Mouse (Mus musculus): ENCODE results near the gene Lgals4. TPM values are rescaled to one million over a fixed set of nuclear protein-coding genes. Genes with fewer than 3 reads are reported as not detected.
A peak's percentile ranks its signal among the peaks of the same experiment; 100 is the strongest.

Lgals4 gene
- polyA plus RNA-seq, 1 experiment from 2014 or later, result 8.2 TPM

GRCm38 (mm10) chr7:28795832-28796231 is 37.8 kb upstream of the Lgals4 start:
- Histone ChIP-seq H3K4me3 (peak overlapping the region; percentile 9), H3K4me1 (replicated peaks) (peaks cover 7% of the 10 kb centered on the region), H3K4me2 (peak overlapping the region; percentile 60), H3K27me3 (no peaks in the 10 kb centered on the region), H3K36me3 (no peaks in the 10 kb centered on the region), H3K27ac (peak overlapping the region; percentile 45), H3K9ac (no peak overlapping the region), H3K9me3 (replicated peaks) (no peaks in the 10 kb centered on the region)
- WGBS, result 63% methylated on average over 15 of the region's 15 CpGs
- ATAC-seq (replicated peaks; ENCODE audit: insufficient number of reproducible peaks, insufficient read depth, low FRiP score, low read depth), result no peak

GRCm38 (mm10) chr7:28796562-28796975 is 37.1 kb upstream of the Lgals4 start:
- H3K27me3 ChIP-seq, result no peaks in the 10 kb centered on the region
- H3K4me1 ChIP-seq (replicated peaks), result peaks cover 9% of the 10 kb centered on the region
- no peaks in the 10 kb centered on the region for H3K36me3 ChIP-seq
- peak; percentile 38 for ATAC-seq (replicated peaks; ENCODE audit: insufficient number of reproducible peaks, insufficient read depth, low FRiP score, low read depth)
- peak overlapping the region; percentile 60 for H3K4me2 ChIP-seq
- H3K9ac ChIP-seq, result peak overlapping the region; percentile 43
- no peaks in the 10 kb centered on the region for H3K9me3 ChIP-seq (replicated peaks)
- H3K27ac ChIP-seq, result peak overlapping the region; percentile 45
- peak overlapping the region; percentile 9 for H3K4me3 ChIP-seq
- WGBS, result 12% methylated on average over 32 of the region's 32 CpGs

GRCm38 (mm10) chr7:28799994-28800393 is 33.7 kb upstream of the Lgals4 start:
- no peak for ATAC-seq (replicated peaks; ENCODE audit: insufficient number of reproducible peaks, insufficient read depth, low FRiP score, low read depth)
- no peak overlapping the region for H3K4me2 ChIP-seq
- no peaks in the 10 kb centered on the region for H3K27me3 ChIP-seq
- no peak overlapping the region for H3K27ac ChIP-seq
- H3K4me3 ChIP-seq, result no peak overlapping the region
- peaks cover 35% of the 10 kb centered on the region for H3K4me1 ChIP-seq (replicated peaks)
- H3K36me3 ChIP-seq, result no peaks in the 10 kb centered on the region
- no peak overlapping the region for H3K9ac ChIP-seq
- 88% methylated on average over 9 of the region's 9 CpGs for WGBS
- no peaks in the 10 kb centered on the region for H3K9me3 ChIP-seq (replicated peaks)

- Histone ChIP-seq H3K36me3 (no peaks in the 10 kb centered on the region), H3K27ac (peak overlapping the region; percentile 92), H3K4me3 (no peak overlapping the region), H3K9me3 (replicated peaks) (no peaks in the 10 kb centered on the region), H3K27me3 (no peaks in the 10 kb centered on the region), H3K4me2 (no peak overlapping the region), H3K4me1 (replicated peaks) (peaks cover 35% of the 10 kb centered on the region), H3K9ac (no peak overlapping the region)
- WGBS, result 63% methylated on average over 3 of the region's 3 CpGs
- no peak for ATAC-seq (replicated peaks; ENCODE audit: insufficient number of reproducible peaks, insufficient read depth, low FRiP score, low read depth)
Observed at GRCm38 (mm10) chr7:28801451-28801850, 32.2 kb upstream of the Lgals4 start.

DNA sequence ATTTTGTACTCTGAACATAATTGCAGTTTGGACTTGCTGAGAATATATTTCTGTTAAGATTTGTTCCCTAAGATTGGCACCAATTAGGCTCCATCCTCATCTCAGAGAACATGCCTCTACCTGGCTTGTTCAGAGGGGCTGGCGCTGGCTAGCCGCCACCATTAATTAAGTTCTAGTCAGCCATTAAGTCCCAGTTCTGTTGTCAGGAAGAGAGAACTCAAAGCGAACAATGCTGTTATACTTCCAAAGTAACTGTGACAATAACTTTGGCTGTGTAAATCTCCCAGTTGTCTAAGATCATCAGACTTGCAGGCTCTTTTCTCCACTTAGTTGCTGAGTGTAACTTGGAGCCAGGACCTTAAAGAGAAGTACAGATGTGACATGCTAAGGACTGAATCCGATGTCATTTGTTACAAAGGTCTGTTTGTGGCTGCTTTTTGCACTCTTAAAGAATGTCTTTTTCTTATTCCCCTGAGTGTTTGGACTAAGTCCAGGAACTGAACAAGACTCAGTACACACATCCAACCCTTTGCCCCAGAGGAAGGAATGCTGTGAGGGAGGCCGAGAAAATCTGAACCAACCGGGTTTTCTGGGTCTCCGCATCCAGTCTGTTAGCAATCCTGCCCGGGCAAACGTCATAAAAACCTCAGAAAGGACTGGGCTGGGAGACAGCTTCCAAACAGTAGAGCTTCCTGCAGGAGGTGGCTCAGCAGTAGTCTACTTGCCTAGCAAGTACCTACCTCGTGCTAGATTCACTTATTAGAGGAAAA is 31.6 kb upstream of the Lgals4 start:
- 28% methylated on average over 10 of the region's 10 CpGs for WGBS
- ATAC-seq (replicated peaks; ENCODE audit: insufficient number of reproducible peaks, insufficient read depth, low FRiP score, low read depth), result peak; percentile 45; the same call in 1 of the 2 replicates
- H3K36me3 ChIP-seq, result no peaks in the 10 kb centered on the region
- H3K4me3 ChIP-seq, result no peak overlapping the region; the same call in 1 of the 2 replicates
- peaks cover 29% of the 10 kb centered on the region for H3K4me1 ChIP-seq (replicated peaks)
- H3K27ac ChIP-seq, result peak overlapping the region; percentile 92
- no peaks in the 10 kb centered on the region for H3K27me3 ChIP-seq
- no peaks in the 10 kb centered on the region for H3K9me3 ChIP-seq (replicated peaks)
- H3K9ac ChIP-seq, result 0 out of 2 replicates have a peak overlapping the region, but pooled peaks have one; percentile 25
- peak overlapping the region; percentile 36 for H3K4me2 ChIP-seq

DNA sequence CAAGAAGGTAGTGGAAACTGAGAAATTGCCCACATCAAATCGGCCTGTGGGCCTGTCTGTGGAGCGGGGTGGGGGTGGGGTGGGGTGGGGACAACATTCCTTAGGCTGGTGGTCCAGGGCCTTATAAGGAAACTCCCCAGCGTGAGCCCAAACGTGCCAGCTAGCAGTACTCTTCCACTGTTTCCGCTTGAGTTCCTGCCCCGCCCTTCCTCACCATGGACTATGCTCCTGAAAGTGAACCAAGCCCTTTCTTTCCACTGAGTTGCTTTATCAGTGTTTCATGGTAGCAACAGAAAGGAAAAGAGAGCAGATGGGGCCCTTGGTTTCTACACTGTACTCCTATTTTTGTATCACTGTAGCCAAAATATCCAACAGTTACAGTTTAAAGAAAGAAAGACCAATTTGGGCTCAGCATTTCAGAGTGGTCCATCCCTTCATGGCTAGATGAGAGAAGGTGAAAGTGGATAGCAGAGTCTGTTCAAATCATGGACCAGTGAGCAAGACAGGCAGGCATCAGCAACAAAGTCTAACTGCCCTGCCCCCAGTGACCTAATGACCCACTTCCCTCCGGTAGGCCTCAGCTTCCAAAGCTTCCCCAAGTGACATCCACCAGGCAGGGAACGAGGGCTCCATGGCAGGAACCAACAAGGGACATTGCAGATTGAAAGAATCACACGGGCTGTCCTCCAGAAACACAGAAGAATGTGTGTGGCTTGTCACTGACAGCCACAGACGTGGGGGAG is 30.6 kb upstream of the Lgals4 start:
- WGBS, result 14% methylated on average over 10 of the region's 10 CpGs
- Histone ChIP-seq H3K9me3 (replicated peaks) (no peaks in the 10 kb centered on the region), H3K36me3 (no peaks in the 10 kb centered on the region), H3K4me2 (peak overlapping the region; percentile 36), H3K4me1 (replicated peaks) (peaks cover 34% of the 10 kb centered on the region), H3K9ac (no peak overlapping the region), H3K27ac (peak overlapping the region; percentile 92), H3K4me3 (no peak overlapping the region; the same call in 1 of the 2 replicates), H3K27me3 (no peaks in the 10 kb centered on the region)
- ATAC-seq (replicated peaks; ENCODE audit: insufficient number of reproducible peaks, insufficient read depth, low FRiP score, low read depth), result peak; percentile 77

DNA sequence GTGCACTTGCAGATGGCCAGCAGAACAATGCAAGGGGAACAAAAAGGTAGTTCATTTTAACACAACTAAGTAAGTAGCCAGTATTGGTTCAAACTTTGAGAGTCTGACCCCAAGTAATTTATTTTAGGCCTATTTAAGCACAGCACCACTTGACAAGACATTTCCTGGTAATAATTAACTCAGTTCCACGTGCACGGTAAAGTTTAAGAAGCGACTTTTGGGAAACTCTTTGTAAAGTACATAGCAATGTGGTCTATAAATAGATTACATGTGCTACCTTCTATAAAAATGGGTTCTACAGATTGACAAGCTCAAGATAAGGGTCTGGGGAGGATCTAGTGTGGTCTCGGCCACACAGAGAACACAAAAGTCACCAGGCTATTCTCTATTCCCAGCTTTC is 29.9 kb upstream of the Lgals4 start:
- peaks cover 37% of the 10 kb centered on the region for H3K4me1 ChIP-seq (replicated peaks)
- H3K27ac ChIP-seq, result peak overlapping the region; percentile 92
- H3K36me3 ChIP-seq, result no peaks in the 10 kb centered on the region
- no peak overlapping the region for H3K4me2 ChIP-seq
- H3K9ac ChIP-seq, result no peak overlapping the region
- 29% methylated on average over 4 of the region's 4 CpGs for WGBS
- ATAC-seq (replicated peaks; ENCODE audit: insufficient number of reproducible peaks, insufficient read depth, low FRiP score, low read depth), result no peak
- no peak overlapping the region for H3K4me3 ChIP-seq
- H3K9me3 ChIP-seq (replicated peaks), result no peaks in the 10 kb centered on the region
- H3K27me3 ChIP-seq, result no peaks in the 10 kb centered on the region

GRCm38 (mm10) chr7:28806869-28807268 is 26.8 kb upstream of the Lgals4 start:
- peaks cover 34% of the 10 kb centered on the region for H3K4me1 ChIP-seq (replicated peaks)
- no peak overlapping the region for H3K4me3 ChIP-seq
- no peaks in the 10 kb centered on the region for H3K27me3 ChIP-seq
- H3K9me3 ChIP-seq (replicated peaks), result no peaks in the 10 kb centered on the region
- 73% methylated on average over 4 of the region's 4 CpGs for WGBS
- no peak overlapping the region for H3K4me2 ChIP-seq
- no peaks in the 10 kb centered on the region for H3K36me3 ChIP-seq
- no peak for ATAC-seq (replicated peaks; ENCODE audit: insufficient number of reproducible peaks, insufficient read depth, low FRiP score, low read depth)
- no peak overlapping the region for H3K9ac ChIP-seq
- no peak overlapping the region for H3K27ac ChIP-seq

DNA sequence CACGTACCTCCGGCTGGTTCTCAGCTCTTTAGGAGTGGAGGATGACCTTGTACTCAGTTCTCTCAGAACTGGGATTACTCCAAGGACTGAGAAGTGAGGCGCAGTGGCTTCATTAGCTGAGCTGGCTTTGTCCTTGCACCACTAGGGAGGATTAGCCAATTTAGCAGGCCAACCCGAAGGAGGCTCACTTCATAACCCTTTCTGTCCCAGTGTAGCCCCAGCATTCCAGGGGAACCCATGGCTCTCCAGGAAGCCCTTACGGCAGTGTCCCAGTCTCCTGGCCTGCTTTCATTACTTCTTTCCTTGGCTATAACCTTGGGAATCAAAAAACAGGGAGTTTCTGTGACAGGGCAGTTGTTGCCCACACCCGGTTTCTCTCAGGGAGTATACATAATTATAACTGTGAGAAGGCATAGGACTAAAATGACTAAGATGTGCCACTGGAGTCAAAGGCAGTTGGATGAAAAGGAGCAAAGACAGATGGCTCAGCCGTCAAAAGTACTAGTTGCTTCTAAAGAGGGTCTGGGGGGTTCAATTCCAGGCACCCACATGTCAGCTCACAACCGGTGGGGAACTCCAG is 25.9 kb upstream of the Lgals4 start:
- Histone ChIP-seq H3K9me3 (replicated peaks) (no peaks in the 10 kb centered on the region), H3K4me1 (replicated peaks) (peaks cover 34% of the 10 kb centered on the region), H3K9ac (peak overlapping the region; percentile 97), H3K4me2 (peak overlapping the region; percentile 88), H3K27ac (peak overlapping the region; percentile 100), H3K27me3 (no peaks in the 10 kb centered on the region), H3K36me3 (peaks cover 4% of the 10 kb centered on the region), H3K4me3 (peak overlapping the region; percentile 92)
- WGBS, result 38% methylated on average over 6 of the region's 8 CpGs
- no peak for ATAC-seq (replicated peaks; ENCODE audit: insufficient number of reproducible peaks, insufficient read depth, low FRiP score, low read depth)

DNA sequence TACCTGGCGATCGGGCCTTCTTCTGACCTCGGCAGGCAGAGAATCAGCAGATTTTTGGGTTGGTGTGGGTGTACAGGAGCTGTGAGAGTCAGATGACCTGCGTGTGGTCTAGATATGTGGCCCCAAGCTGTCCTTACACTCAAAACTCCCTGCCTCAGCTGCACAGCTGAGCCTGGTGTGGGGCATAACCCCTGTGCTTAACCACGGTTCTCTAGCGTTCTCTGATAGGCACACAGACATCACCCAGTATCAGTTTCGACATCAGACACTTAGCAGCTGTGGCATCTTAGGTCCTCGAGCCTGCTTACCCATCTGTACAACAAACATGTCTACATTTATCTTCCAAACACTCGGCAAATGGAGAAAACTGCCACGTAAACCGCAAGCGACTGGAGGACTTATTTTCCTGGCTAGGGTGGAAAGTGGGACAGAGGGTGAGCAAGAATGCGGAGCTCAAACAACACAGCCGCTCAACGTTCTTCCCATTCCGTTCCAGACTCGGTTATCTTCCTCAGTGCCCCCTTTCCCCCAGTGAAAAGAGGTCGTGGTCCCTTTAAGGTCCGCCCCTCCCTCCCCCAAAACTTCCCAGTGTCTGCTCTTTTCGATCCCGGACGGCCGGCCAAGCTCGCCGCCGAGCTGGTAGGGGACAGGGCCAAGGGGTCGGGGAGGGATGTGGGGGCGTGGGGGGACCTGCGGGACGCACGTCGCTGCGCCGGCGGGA is 25.3 kb upstream of the Lgals4 start, which contains the start of gene Hnrnpl:
Hnrnpl (plus strand) TSS at position 321 of the 721 bp plus-strand sequence.
- peak within 1 kb of the TSS; percentile 100 for H3K27ac ChIP-seq
- H3K4me3 ChIP-seq, result peak within 1 kb of the TSS; percentile 92
- no peaks in the 10 kb centered on the region for H3K27me3 ChIP-seq
- H3K9me3 ChIP-seq (replicated peaks), result no peaks in the 10 kb centered on the region
- peaks cover 10% of the 10 kb centered on the region for H3K36me3 ChIP-seq
- 2% methylated on average over 35 of the region's 35 CpGs for WGBS
- H3K4me2 ChIP-seq, result peak within 1 kb of the TSS; percentile 88
- peaks cover 34% of the 10 kb centered on the region for H3K4me1 ChIP-seq (replicated peaks)
- peak within 1 kb of the TSS; percentile 97 for H3K9ac ChIP-seq
- ATAC-seq (replicated peaks; ENCODE audit: insufficient number of reproducible peaks, insufficient read depth, low FRiP score, low read depth), result peak; percentile 17
